Mouse (Mus musculus) retina, adult 2 months (tissue): ENCODE measurements around the gene Rnd1.

Source experiments
- DNase-seq: peaks from one replicate; pipeline ENCODE4 v3.0.0-alpha.2; 2012; ENCODE audit warnings: low read depth, low spot score

The Rnd1 gene

GRCm38 (mm10) chr15:98640157-98640556 is 37.1 kb downstream of the Rnd1 start:
- no peak for DNase-seq

GRCm38 (mm10) chr15:98637155-98637554 is 40.1 kb downstream of the Rnd1 start:
- DNase-seq, result no peak

GRCm38 (mm10) chr15:98636517-98636916 is 40.7 kb downstream of the Rnd1 start:
- no peak for DNase-seq

GRCm38 (mm10) chr15:98635291-98635841 is 41.9 kb downstream of the Rnd1 start:
- no peak for DNase-seq

- no peak for DNase-seq
Observed at GRCm38 (mm10) chr15:98634541-98635081, 42.6 kb downstream of the Rnd1 start.

- DNase-seq, result no peak
Observed at GRCm38 (mm10) chr15:98633822-98634470, 43.3 kb downstream of the Rnd1 start.

- DNase-seq, result no peak
Observed at GRCm38 (mm10) chr15:98632921-98633320, 44.3 kb downstream of the Rnd1 start.

GRCm38 (mm10) chr15:98632107-98632744 is 45.0 kb downstream of the Rnd1 start:
- no peak for DNase-seq

GRCm38 (mm10) chr15:98631493-98631892 is 45.8 kb downstream of the Rnd1 start:
- no peak for DNase-seq

- no peak for DNase-seq
Observed at GRCm38 (mm10) chr15:98630540-98630939, 46.7 kb downstream of the Rnd1 start, which contains the start of gene Cacnb3. TSS of gene Cacnb3 (plus strand) at chr15:98630840.

GRCm38 (mm10) chr15:98629464-98629863 is 47.8 kb downstream of the Rnd1 start:
- DNase-seq, result no peak

- no peak for DNase-seq
Observed at GRCm38 (mm10) chr15:98628589-98629254, 48.5 kb downstream of the Rnd1 start.

GRCm38 (mm10) chr15:98626487-98627212 is 50.6 kb downstream of the Rnd1 start:
- DNase-seq, result no peak

GRCm38 (mm10) chr15:98626078-98626477 is 51.2 kb downstream of the Rnd1 start:
- DNase-seq, result no peak

GRCm38 (mm10) chr15:98623361-98623821 is 53.9 kb downstream of the Rnd1 start:
- DNase-seq, result no peak

- no peak for DNase-seq
Observed at GRCm38 (mm10) chr15:98622721-98623120, 54.5 kb downstream of the Rnd1 start.

- no peak for DNase-seq
Observed at GRCm38 (mm10) chr15:98622199-98622598, 55.1 kb downstream of the Rnd1 start.

GRCm38 (mm10) chr15:98617176-98617537 is 60.1 kb downstream of the Rnd1 start:
- peak; percentile 64 for DNase-seq

GRCm38 (mm10) chr15:98616362-98617175 is 60.7 kb downstream of the Rnd1 start:
- DNase-seq, result no peak

GRCm38 (mm10) chr15:98615751-98616150 is 61.5 kb downstream of the Rnd1 start:
- DNase-seq, result no peak

GRCm38 (mm10) chr15:98614971-98615370 is 62.3 kb downstream of the Rnd1 start:
- no peak for DNase-seq
